Mouse (Mus musculus): ENCODE results near the gene Crk.

DNA sequence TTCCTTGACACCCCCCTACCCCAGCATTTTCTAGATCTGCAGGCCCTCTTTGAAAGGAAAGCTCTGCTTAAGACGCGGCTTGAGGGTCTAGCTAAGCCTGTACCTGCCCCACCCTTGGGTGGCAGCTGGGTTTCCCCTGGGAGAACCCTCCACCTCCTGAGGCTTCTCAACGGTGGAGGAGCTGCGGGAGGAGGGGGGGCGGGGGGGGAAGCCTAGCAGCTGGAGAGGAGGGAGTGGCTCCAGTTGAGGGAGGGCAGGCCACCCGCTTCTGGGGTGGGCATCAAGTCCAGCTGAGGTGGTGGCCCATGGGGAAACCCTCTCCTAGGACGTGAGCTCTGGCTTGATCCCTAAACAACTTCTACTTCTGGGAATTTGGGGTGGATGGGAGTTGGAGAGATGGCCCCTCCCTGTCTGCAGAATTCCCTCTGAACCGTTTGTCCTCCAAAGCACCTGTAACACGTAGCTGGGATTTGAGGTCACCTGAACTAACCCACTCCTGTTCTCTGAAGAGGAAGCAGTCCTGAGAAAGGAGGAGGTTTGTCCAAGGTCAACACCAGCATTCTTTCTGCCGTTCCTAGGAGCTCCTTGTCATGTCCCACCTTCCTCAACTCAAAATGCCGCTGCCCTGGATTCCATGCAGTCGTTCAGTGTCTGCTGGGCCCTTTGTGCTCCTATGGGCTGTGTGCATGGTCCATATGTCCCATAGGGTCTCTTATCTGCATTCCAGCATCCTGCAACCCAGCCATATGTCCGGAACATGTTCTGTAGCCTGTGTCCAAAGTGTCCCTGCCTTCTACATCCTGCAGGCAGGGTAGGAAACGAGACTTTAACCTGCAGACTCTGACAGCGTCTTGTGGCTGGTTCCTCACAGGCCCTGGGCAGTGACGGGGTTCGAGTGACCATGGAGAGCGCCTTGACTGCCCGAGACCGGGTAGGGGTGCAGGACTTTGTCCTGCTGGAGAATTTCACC lies 22.2 kb upstream of the Crk start:
- TF ChIP-seq CTCF (IDR thresholded peaks at IDR 0.05; ENCODE audit: low read depth, low read length) (no peak), TAL1 (conservative IDR thresholded peaks at IDR 0.05; ENCODE audit: low read depth, low read length) (no peak)

All from G1E (cell line).